Mouse (Mus musculus) CD4-positive, CD25-positive, alpha-beta regulatory T cell, adult 9 weeks (primary cell): ENCODE measurements around the gene Kdm2a. TPM values are rescaled to one million over a fixed set of nuclear protein-coding genes. Genes with fewer than 3 reads are reported as not detected.

Experiments
- polyA plus RNA-seq: library from polyadenylated mRNA; unstranded; fragments of 100-300 nt; shearing (Covaris generic); gene quantifications from one replicate; pipeline ENCODE4 v1.2.1, GENCODE M21; 2017

Kdm2a gene
- polyA plus RNA-seq, result 64.3 TPM

DNA sequence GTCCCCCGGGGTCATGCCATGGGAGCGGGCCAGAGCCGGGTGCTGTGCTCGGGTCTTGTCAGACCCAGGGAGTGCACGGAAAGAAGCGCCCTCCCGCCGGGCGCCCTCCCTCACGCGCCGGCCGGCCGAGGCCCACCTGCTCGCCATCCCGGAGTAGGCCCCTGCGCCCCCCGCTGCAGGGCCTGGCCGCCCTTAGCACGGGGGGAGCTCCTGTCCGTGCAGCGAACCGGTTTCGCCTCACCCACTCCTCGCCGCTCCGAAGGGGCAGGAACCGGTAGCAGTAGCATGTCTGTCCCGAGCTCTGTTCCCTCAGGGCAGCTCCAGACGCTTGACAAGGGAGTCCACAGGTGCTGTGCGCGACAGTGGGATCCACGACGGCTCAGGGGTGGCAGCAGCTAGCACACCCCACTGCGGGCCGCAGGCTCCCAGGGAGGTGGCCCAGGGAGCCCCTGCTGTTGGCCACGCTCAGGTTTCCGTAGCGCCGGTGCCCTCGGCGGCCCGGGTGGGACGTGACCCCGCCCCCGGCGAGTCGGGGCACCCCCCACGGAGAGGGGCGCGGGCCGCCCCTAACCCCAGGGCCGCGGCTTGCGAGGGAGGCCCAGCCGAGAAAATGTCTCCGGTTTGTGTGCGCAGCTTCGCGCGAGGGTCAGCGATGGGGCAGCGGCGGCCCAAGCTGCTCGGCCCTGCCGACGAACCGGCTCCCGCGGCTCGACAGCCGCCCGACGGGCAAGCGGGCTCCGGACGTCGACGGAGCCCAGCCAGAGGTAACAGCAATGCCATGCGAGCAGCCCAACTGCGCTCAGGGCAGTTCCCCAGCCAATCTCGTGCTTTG, at the start of gene Kdm2a:
Kdm2a (minus strand) TSS at position 488 of the 832 bp plus-strand sequence.

GRCm38 (mm10) chr19:4439161-4439801, 41.2 kb upstream of the Kdm2a start, which contains the start of gene Rhod:
Gene Rhod, minus strand, starts transcription at chr19:4439432.

GRCm38 (mm10) chr19:4306190-4306577, 91.9 kb downstream of the Kdm2a start, which contains the start of gene Grk2:
Gene Grk2, minus strand, starts transcription at chr19:4306222.

GRCm38 (mm10) chr19:4282898-4283553, 115.1 kb downstream of the Kdm2a start, which contains the start of gene Ankrd13d:
Gene Ankrd13d, minus strand, starts transcription at chr19:4283137.

DNA sequence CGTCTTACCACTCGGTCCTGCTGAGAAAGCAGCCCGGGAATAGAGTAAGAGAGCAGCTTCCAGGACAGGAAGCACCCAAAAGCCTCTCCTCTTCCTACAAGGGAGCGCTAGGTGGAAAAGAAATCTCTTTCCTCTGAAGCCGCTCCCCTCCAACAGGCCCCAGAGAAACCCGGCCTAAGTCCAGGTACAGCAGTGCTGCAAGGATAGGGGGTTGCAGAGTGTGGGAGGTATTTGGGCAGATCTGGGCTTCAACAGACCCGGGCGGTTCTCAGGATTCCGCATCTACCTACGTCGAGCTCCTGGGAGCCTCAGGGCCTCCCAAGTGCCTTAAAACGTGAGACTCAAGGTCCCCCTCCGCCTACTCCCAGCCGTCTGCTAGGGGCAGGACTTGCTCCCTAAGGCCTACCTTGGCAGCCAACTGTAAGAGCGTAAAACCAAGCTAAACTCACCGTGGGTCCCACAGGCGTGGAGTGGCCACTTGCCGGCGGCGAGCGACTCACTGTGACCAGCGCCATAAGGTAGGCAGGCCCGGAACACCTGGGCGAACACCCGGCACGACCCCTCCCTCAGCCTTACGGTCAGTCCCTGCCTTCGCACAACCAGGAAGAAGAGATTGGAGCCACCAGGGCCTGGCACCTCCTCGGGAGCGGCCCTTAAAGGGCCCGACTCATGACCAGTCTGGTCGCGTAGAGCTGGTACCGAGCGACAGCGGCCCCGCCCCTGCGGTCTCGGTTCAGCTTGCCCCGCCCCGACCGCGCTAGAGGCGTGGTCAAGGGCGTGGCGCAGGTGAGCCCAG, 129.3 kb downstream of the Kdm2a start, which contains the start of gene Ssh3:
Ssh3 (minus strand) TSS at position 615 of the 796 bp plus-strand sequence.

Other genes starting within 250 kb of the Kdm2a start
- gene Coro1b, start 249.7 kb downstream of the Kdm2a start, polyA plus RNA-seq, result 424 TPM
- 1,706 TPM for gene Ptprcap, start 244.7 kb downstream of the Kdm2a start, polyA plus RNA-seq
- gene Rps6kb2, start 234.9 kb downstream of the Kdm2a start, polyA plus RNA-seq, result 58.8 TPM
- 11.0 TPM for gene Carns1, start 222.8 kb downstream of the Kdm2a start, polyA plus RNA-seq
- gene Tbc1d10c, start 207.0 kb downstream of the Kdm2a start, polyA plus RNA-seq, result 828 TPM
- gene Ppp1ca, start 206.2 kb downstream of the Kdm2a start, polyA plus RNA-seq, result 1,287 TPM
- 82.8 TPM for gene Rad9a, start 196.6 kb downstream of the Kdm2a start, polyA plus RNA-seq
- 39.2 TPM for gene Clcf1, start 184.0 kb downstream of the Kdm2a start, polyA plus RNA-seq
- gene AC109138.7, start 183.9 kb downstream of the Kdm2a start, polyA plus RNA-seq, result not detected
- 139 TPM for gene Pold4, start 166.4 kb downstream of the Kdm2a start, polyA plus RNA-seq
- gene Ssh3, start 129.1 kb downstream of the Kdm2a start, polyA plus RNA-seq, result 1.5 TPM
- 3.8 TPM for gene Ankrd13d, start 115.1 kb downstream of the Kdm2a start, polyA plus RNA-seq
- 52.5 TPM for gene Grk2, start 92.1 kb downstream of the Kdm2a start, polyA plus RNA-seq
- gene Rhod, start 41.1 kb upstream of the Kdm2a start, polyA plus RNA-seq, result 3.0 TPM
- gene Syt12, start 79.2 kb upstream of the Kdm2a start, polyA plus RNA-seq, result not detected
- not detected for gene 2010003K11Rik, start 100.3 kb upstream of the Kdm2a start, polyA plus RNA-seq
- gene Pcx, start 112.2 kb upstream of the Kdm2a start, polyA plus RNA-seq, result 4.6 TPM
- 0.12 TPM for gene Lrfn4, start 217.4 kb upstream of the Kdm2a start, polyA plus RNA-seq
- 51.1 TPM for gene Rce1, start 227.4 kb upstream of the Kdm2a start, polyA plus RNA-seq